Mouse (Mus musculus) forebrain, embryonic 10.5 days (tissue): ENCODE data around the gene Cyp39a1. TPM values are rescaled to one million over a fixed set of nuclear protein-coding genes. Genes with fewer than 3 reads are reported as not detected.

Experiments used
- DNase-seq: peaks from one replicate; pipeline ENCODE4 v3.0.0-alpha.2; 2017; ENCODE audit warnings: low spot score; ENCODE audit errors: extremely low spot score
- H3K27ac ChIP-seq: fragments of 300-500 bp; sonication (generic); 2 replicates; pipeline ENCODE4 v1.5.1; 2016; ENCODE audit warnings: mild to moderate bottlenecking
- H3K27me3 ChIP-seq: fragments of 300-500 bp; sonication (generic); 2 replicates; pipeline ENCODE4 v1.6.1; 2016; ENCODE audit warnings: mild to moderate bottlenecking; ENCODE audit not compliant: poor library complexity, severe bottlenecking
- H3K36me3 ChIP-seq: fragments of 300-500 bp; sonication (generic); replicated peaks from 2 replicates; pipeline ENCODE4 v1.6.1; 2016; ENCODE audit warnings: mild to moderate bottlenecking, moderate library complexity
- H3K4me1 ChIP-seq: fragments of 300-500 bp; sonication (generic); 2 replicates; pipeline ENCODE4 v1.6.1; 2016
- H3K4me3 ChIP-seq: fragments of 300-500 bp; sonication (generic); 2 replicates; pipeline ENCODE4 v1.5.1; 2016; ENCODE audit warnings: mild to moderate bottlenecking, moderate library complexity
- H3K9me3 ChIP-seq: fragments of 300-500 bp; sonication (generic); 2 replicates; pipeline ENCODE4 v1.6.1; 2016; ENCODE audit warnings: mild to moderate bottlenecking, moderate library complexity
- WGBS: fragments of 180-500 bp; shearing (Covaris S2); methylation state at CpG from one replicate; pipeline ENCODE4 v1.1.7; 2016; 5-methylcytosine and 5-hydroxymethylcytosine counted together
- polyA plus RNA-seq: library from polyadenylated mRNA; unstranded; fragments of >200 nt; fragmentation: Nextera tagmentation; extraction: Ambion mirVana; gene quantifications from 2 replicates; pipeline ENCODE4 v1.2.1, GENCODE M21; 2016

The Cyp39a1 gene
- polyA plus RNA-seq, 1 experiment from 2014 or later: 34.6 TPM

GRCm38 (mm10) chr17:43743933-43744332 lies 76.7 kb downstream of the Cyp39a1 start:
- H3K27me3 ChIP-seq: no peaks in the 10 kb centered on the region
- H3K4me3 ChIP-seq: no peak overlapping the region
- H3K27ac ChIP-seq: no peak overlapping the region
- 86% methylated on average over 5 of the region's 5 CpGs for WGBS
- peaks cover 10% of the 10 kb centered on the region for H3K4me1 ChIP-seq
- H3K9me3 ChIP-seq: peaks cover 2% of the 10 kb centered on the region; the same call in 1 of the 2 replicates
- H3K36me3 ChIP-seq: peaks cover 12% of the 10 kb centered on the region
- no peak for DNase-seq

- DNase-seq: no peak
- H3K4me1 ChIP-seq: peaks cover 10% of the 10 kb centered on the region
- no peak overlapping the region for H3K27ac ChIP-seq
- H3K9me3 ChIP-seq: peaks cover 2% of the 10 kb centered on the region; the same call in 1 of the 2 replicates
- H3K36me3 ChIP-seq: peaks cover 12% of the 10 kb centered on the region
- WGBS: 80% methylated on average over 4 of the region's 4 CpGs
- no peak overlapping the region for H3K4me3 ChIP-seq
- no peaks in the 10 kb centered on the region for H3K27me3 ChIP-seq
These were observed 77.2 kb downstream of the Cyp39a1 start for GRCm38 (mm10) chr17:43744425-43744824.

- Histone ChIP-seq H3K9me3 (no peaks in the 10 kb centered on the region), H3K27ac (no peak overlapping the region), H3K36me3 (peaks cover 14% of the 10 kb centered on the region), H3K27me3 (no peaks in the 10 kb centered on the region), H3K4me3 (no peak overlapping the region), H3K4me1 (no peaks in the 10 kb centered on the region)
- DNase-seq: no peak
- 94% methylated on average over 6 of the region's 6 CpGs for WGBS
These were observed 83.9 kb downstream of the Cyp39a1 start for GRCm38 (mm10) chr17:43751146-43751545.

- no peak overlapping the region for H3K27ac ChIP-seq
- no peak overlapping the region for H3K4me3 ChIP-seq
- H3K27me3 ChIP-seq: no peaks in the 10 kb centered on the region
- no peaks in the 10 kb centered on the region for H3K9me3 ChIP-seq
- no peak for DNase-seq
- peaks cover 9% of the 10 kb centered on the region for H3K36me3 ChIP-seq
- H3K4me1 ChIP-seq: no peaks in the 10 kb centered on the region
- 83% methylated on average over 1 of the region's 1 CpGs for WGBS
These were observed 85.6 kb downstream of the Cyp39a1 start for GRCm38 (mm10) chr17:43752811-43753210.

- 80% methylated on average over 5 of the region's 5 CpGs for WGBS
- Histone ChIP-seq H3K4me1 (no peaks in the 10 kb centered on the region), H3K36me3 (peaks cover 6% of the 10 kb centered on the region), H3K4me3 (no peak overlapping the region), H3K9me3 (no peaks in the 10 kb centered on the region), H3K27me3 (no peaks in the 10 kb centered on the region), H3K27ac (no peak overlapping the region)
- no peak for DNase-seq
These were observed 87.5 kb downstream of the Cyp39a1 start for GRCm38 (mm10) chr17:43754687-43755086.

- Histone ChIP-seq H3K4me3 (no peak overlapping the region), H3K4me1 (no peaks in the 10 kb centered on the region), H3K27me3 (no peaks in the 10 kb centered on the region), H3K27ac (no peak overlapping the region), H3K9me3 (no peaks in the 10 kb centered on the region), H3K36me3 (no peaks in the 10 kb centered on the region)
- WGBS: 68% methylated on average over 15 of the region's 15 CpGs
- no peak for DNase-seq
These were observed 91.5 kb downstream of the Cyp39a1 start for GRCm38 (mm10) chr17:43758607-43759259.

GRCm38 (mm10) chr17:43784531-43784930 lies 117.3 kb downstream of the Cyp39a1 start:
- no peak for DNase-seq
- Histone ChIP-seq H3K27ac (no peak overlapping the region), H3K4me1 (no peaks in the 10 kb centered on the region), H3K27me3 (no peaks in the 10 kb centered on the region), H3K4me3 (no peak overlapping the region), H3K36me3 (no peaks in the 10 kb centered on the region), H3K9me3 (no peaks in the 10 kb centered on the region)
- 88% methylated on average over 4 of the region's 4 CpGs for WGBS

- no peak for DNase-seq
- H3K36me3 ChIP-seq: no peaks in the 10 kb centered on the region
- WGBS: 90% methylated on average over 5 of the region's 5 CpGs
- no peaks in the 10 kb centered on the region for H3K27me3 ChIP-seq
- H3K4me1 ChIP-seq: no peaks in the 10 kb centered on the region
- no peak overlapping the region for H3K4me3 ChIP-seq
- H3K9me3 ChIP-seq: no peaks in the 10 kb centered on the region
- H3K27ac ChIP-seq: no peak overlapping the region
These were observed 121.0 kb downstream of the Cyp39a1 start for GRCm38 (mm10) chr17:43788222-43788621.

- Histone ChIP-seq H3K9me3 (no peaks in the 10 kb centered on the region), H3K27ac (no peak overlapping the region), H3K36me3 (no peaks in the 10 kb centered on the region), H3K27me3 (no peaks in the 10 kb centered on the region), H3K4me1 (no peaks in the 10 kb centered on the region), H3K4me3 (no peak overlapping the region)
- no peak for DNase-seq
These were observed 122.2 kb downstream of the Cyp39a1 start for GRCm38 (mm10) chr17:43789376-43789775.

- no peaks in the 10 kb centered on the region for H3K4me1 ChIP-seq
- H3K27ac ChIP-seq: no peak overlapping the region
- no peaks in the 10 kb centered on the region for H3K9me3 ChIP-seq
- no peak for DNase-seq
- H3K4me3 ChIP-seq: no peak overlapping the region
- no peaks in the 10 kb centered on the region for H3K27me3 ChIP-seq
- no peaks in the 10 kb centered on the region for H3K36me3 ChIP-seq
- 92% methylated on average over 3 of the region's 3 CpGs for WGBS
These were observed 124.5 kb downstream of the Cyp39a1 start for GRCm38 (mm10) chr17:43791751-43792150.

- Histone ChIP-seq H3K27ac (no peak overlapping the region), H3K4me1 (no peaks in the 10 kb centered on the region), H3K9me3 (no peaks in the 10 kb centered on the region), H3K4me3 (no peak overlapping the region), H3K27me3 (0 out of 2 replicates have a peak, but pooled peaks cover 3% of the 10 kb centered on the region), H3K36me3 (no peaks in the 10 kb centered on the region)
- WGBS: 83% methylated on average over 1 of the region's 1 CpGs
- no peak for DNase-seq
These were observed 127.6 kb downstream of the Cyp39a1 start for GRCm38 (mm10) chr17:43794731-43795280.
